8 mouse cellular contexts compared by ENCODE assay signal in the genomic region with DNA sequence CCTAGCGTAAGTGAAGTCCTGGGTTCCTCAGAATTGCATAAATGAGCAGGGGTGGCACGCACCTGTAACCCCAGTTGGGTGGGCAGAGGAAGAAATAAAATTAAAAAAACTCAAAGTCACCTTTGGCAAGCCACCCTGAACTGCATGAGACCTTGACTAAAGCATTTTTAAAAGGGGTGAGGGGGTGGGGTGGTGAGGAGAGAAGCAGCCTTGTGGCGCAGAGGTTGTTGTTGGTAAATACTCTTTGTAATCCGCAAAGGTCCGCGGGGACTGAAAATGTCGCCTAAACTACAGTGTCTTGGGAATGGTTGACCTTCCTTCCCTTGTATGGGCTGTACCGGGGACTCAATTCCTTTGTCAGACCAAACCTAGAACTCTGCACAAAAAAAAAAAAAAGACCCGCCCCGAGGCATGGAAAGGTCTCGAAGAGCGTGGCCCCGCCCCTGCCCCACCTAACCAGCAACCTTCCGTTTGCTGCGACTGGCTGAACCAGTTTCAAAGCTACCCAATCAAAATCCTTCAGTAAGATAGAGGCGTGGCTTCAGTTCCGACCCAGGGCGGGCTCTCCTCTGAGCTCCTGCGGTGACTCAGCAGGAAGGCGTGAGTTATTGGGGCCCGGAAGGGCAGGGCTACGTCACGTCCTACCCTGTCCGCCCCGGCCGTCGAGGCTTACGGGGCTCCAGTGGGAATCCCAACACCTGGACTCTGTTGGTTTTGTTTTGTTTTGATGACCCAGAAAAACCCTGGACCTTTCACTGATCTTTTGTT. TPM values are rescaled to one million over a fixed set of nuclear protein-coding genes. Genes with fewer than 3 reads are reported as not detected.
DNase-seq lines count a peak whose midpoint lies in the region; ATAC-seq and TF ChIP-seq lines count a peak whose summit lies in the region.

No protein-coding gene starts in this region.

- ATAC-seq in forebrain, embryonic 15.5 days (replicated peaks) = peak; percentile 75
- ATAC-seq in neutrophil, adult 5-6 weeks (ENCODE audit: extremely low read depth, insufficient number of reproducible peaks, low FRiP score, poor library complexity, severe bottlenecking) = peak; percentile 80

- H3K4me1 ChIP-seq in forebrain, embryonic 15.5 days = peaks cover 13% of the 10 kb centered on the region
- H3K4me1 ChIP-seq in lung, adult 2 months (ENCODE audit: control insufficient read depth, insufficient read depth, low read length) = no peaks in the 10 kb centered on the region

- H3K27ac ChIP-seq in forebrain, embryonic 15.5 days (replicated peaks) = peak overlapping the region; percentile 75

- H3K36me3 ChIP-seq in forebrain, embryonic 15.5 days = no peaks in the 10 kb centered on the region

- peak; percentile 100 for DNase-seq in ES-CJ7 (ENCODE audit: low read depth, low spot score)
- DNase-seq in cerebellum, adult 11-12 months = peak; percentile 95
- DNase-seq in heart, postnatal 25 days (ENCODE audit: low spot score) = peak; percentile 96
- DNase-seq in layer of hippocampus, adult 18-20 months (ENCODE audit: low spot score in 2 of 2) = peak; percentile 91 to 96
- peak; percentile 86 for DNase-seq in lung, adult 2 months
- peak; percentile 93 to 98 for DNase-seq in thymus, adult 18-20 months

- no peak for TF ChIP-seq CTCF in lung, adult 2 months (IDR thresholded peaks at IDR 0.05; ENCODE audit: insufficient read depth, low read length)

- intact Hi-C loops in heart, postnatal 25 days (cut with DNase I) = loop anchor here (1.0 kb wide), 1 partner anchor 22 kb away; no protein-coding TSS in a partner anchor

- no peaks in the 10 kb centered on the region for H3K9me3 ChIP-seq in forebrain, embryonic 15.5 days

- H3K27me3 ChIP-seq in forebrain, embryonic 15.5 days = no peaks in the 10 kb centered on the region

- peak overlapping the region; percentile 35 for H3K9ac ChIP-seq in forebrain, embryonic 15.5 days (replicated peaks)

- peak; percentile 93; the same call in 1 of the 2 replicates for TF ChIP-seq POLR2A in lung, adult 2 months (IDR thresholded peaks at IDR 0.05; ENCODE audit: borderline replicate concordance, extremely low read depth, low read depth, low read length)

- 8% methylated on average over 28 of the region's 28 CpGs for WGBS in forebrain, embryonic 15.5 days
- 6% methylated on average over 28 of the region's 28 CpGs for WGBS in lung, adult 2 months

- H3K4me3 ChIP-seq in forebrain, embryonic 15.5 days = peak overlapping the region; percentile 41
- peak overlapping the region; percentile 41 for H3K4me3 ChIP-seq in lung, adult 2 months (replicated peaks; ENCODE audit: extremely low read depth, low read depth, low read length)

- peak overlapping the region; percentile 56 for H3K4me2 ChIP-seq in forebrain, embryonic 15.5 days (replicated peaks)

RNA-seq across cellular contexts. Expression of a gene that starts 16.9 kb away (rescaled TPM):
- 0.87 and 1.2 TPM in 2 replicates for polyA plus RNA-seq in forebrain, embryonic 15.5 days (2015; fragmentation: Nextera tagmentation; extraction: Ambion mirVana)
- total RNA-seq in heart, postnatal 25 days (2021) = under 1 TPM; 0.28 to 0.68 TPM
- total RNA-seq in layer of hippocampus, adult 18-20 months (2021) = 1 to 10 TPM; 1.1 to 1.4 TPM
- polyA plus RNA-seq in lung, adult 2 months (2012; rRNA removed) = 3.6 and 3.9 TPM in 2 replicates
- 5.0 and 5.6 TPM in 2 replicates for total RNA-seq in neutrophil, adult 5-6 weeks (2017)

RNA-seq across cellular contexts. Expression of a gene that starts 22.5 kb away (rescaled TPM):
- polyA plus RNA-seq in forebrain, embryonic 15.5 days (2015; fragmentation: Nextera tagmentation; extraction: Ambion mirVana) = not detected in 2 replicates
- total RNA-seq in heart, postnatal 25 days (2021) = not detected
- total RNA-seq in layer of hippocampus, adult 18-20 months (2021) = not detected
- polyA plus RNA-seq in lung, adult 2 months (2012; rRNA removed) = 0.08 TPM in 1 of 2 replicates, not detected in the other
- not detected in 2 replicates for total RNA-seq in neutrophil, adult 5-6 weeks (2017)

RNA-seq across cellular contexts. Expression of a gene that starts 23.0 kb away (rescaled TPM):
- 664 and 720 TPM in 2 replicates for polyA plus RNA-seq in forebrain, embryonic 15.5 days (2015; fragmentation: Nextera tagmentation; extraction: Ambion mirVana)
- total RNA-seq in heart, postnatal 25 days (2021) = 100 to 1,000 TPM; 285 to 296 TPM
- total RNA-seq in layer of hippocampus, adult 18-20 months (2021) = 1,000 to 10,000 TPM; 1,236 to 1,273 TPM
- 66.2 and 80.3 TPM in 2 replicates for polyA plus RNA-seq in lung, adult 2 months (2012; rRNA removed)
- 66.7 and 70.0 TPM in 2 replicates for total RNA-seq in neutrophil, adult 5-6 weeks (2017)

RNA-seq across cellular contexts. Expression of a gene that starts 37.2 kb away (rescaled TPM):
- 26.6 and 27.6 TPM in 2 replicates for polyA plus RNA-seq in forebrain, embryonic 15.5 days (2015; fragmentation: Nextera tagmentation; extraction: Ambion mirVana)
- 1 to 10 TPM; 7.9 to 8.4 TPM for total RNA-seq in heart, postnatal 25 days (2021)
- 1 to 10 TPM; 8.8 to 9.2 TPM for total RNA-seq in layer of hippocampus, adult 18-20 months (2021)
- polyA plus RNA-seq in lung, adult 2 months (2012; rRNA removed) = 23.9 and 29.9 TPM in 2 replicates
- total RNA-seq in neutrophil, adult 5-6 weeks (2017) = 13.0 and 13.7 TPM in 2 replicates

Comparison
In these comparisons a context has a peak if more than half of its experiments do, and no peak if none do; other contexts are left out.
1. Peak in every context shown above with its lines: DNase-seq, ATAC-seq, H3K4me3 ChIP-seq and H3K27ac ChIP-seq.
2. RNA of a gene that starts 23.0 kb away (total RNA-seq): 1,236 to 1,273 TPM in layer of hippocampus, adult 18-20 months; 285 to 296 TPM in heart, postnatal 25 days and 66.7 to 70.0 TPM in neutrophil, adult 5-6 weeks; every median in the first group is over 4 times any median in the second.